Mouse (Mus musculus): ENCODE results near the gene Lrtm2. TPM values are rescaled to one million over a fixed set of nuclear protein-coding genes. Genes with fewer than 3 reads are reported as not detected.

Lrtm2 gene
- polyA plus RNA-seq, 1 experiment from 2014 or later = 0.05 TPM

- Histone ChIP-seq H3K4me2 (ENCODE audit: low read length) (no peak overlapping the region), H3K9ac (ENCODE audit: low read length) (no peak overlapping the region), H3K4me1 (ENCODE audit: control insufficient read depth in 2 of 2, insufficient read depth in 2 of 2, low read length in 2 of 2) (no peaks in the 10 kb centered on the region), H3K27me3 (ENCODE audit: control insufficient read depth, insufficient read depth, low read length) (peaks cover 5% of the 10 kb centered on the region; the same call in 1 of the 2 replicates), H3K36me3 (ENCODE audit: control insufficient read depth, insufficient read depth, low read length) (no peaks in the 10 kb centered on the region), H3K9me3 (ENCODE audit: control insufficient read depth, low read length) (no peaks in the 10 kb centered on the region), H3K4me3 (ENCODE audit: control insufficient read depth in 1 of 2, insufficient read depth in 1 of 2, low read depth in 1 of 2, low read length in 2 of 2) (no peak overlapping the region), H3K27ac (replicated peaks in 1 of 2; ENCODE audit: control insufficient read depth in 1 of 2, insufficient read depth in 1 of 2, low read depth in 2 of 2, low read length in 2 of 2) (no peak overlapping the region)
- 82% methylated on average over 3 of the region's 3 CpGs for WGBS
- ATAC-seq (ENCODE audit: insufficient number of reproducible peaks, insufficient read depth, low FRiP score, low read depth) = no peak
These were observed 6.7 kb upstream of the Lrtm2 start for GRCm38 (mm10) chr6:119337287-119337686.

GRCm38 (mm10) chr6:119336124-119336523, 5.6 kb upstream of the Lrtm2 start:
- 57% methylated on average over 7 of the region's 7 CpGs for WGBS
- Histone ChIP-seq H3K4me2 (ENCODE audit: low read length) (no peak overlapping the region), H3K27ac (replicated peaks in 1 of 2; ENCODE audit: control insufficient read depth in 1 of 2, insufficient read depth in 1 of 2, low read depth in 2 of 2, low read length in 2 of 2) (no peak overlapping the region), H3K27me3 (ENCODE audit: control insufficient read depth, insufficient read depth, low read length) (peaks cover 17% of the 10 kb centered on the region), H3K9me3 (ENCODE audit: control insufficient read depth, low read length) (no peaks in the 10 kb centered on the region), H3K4me3 (ENCODE audit: control insufficient read depth in 1 of 2, insufficient read depth in 1 of 2, low read depth in 1 of 2, low read length in 2 of 2) (no peak overlapping the region), H3K9ac (ENCODE audit: low read length) (no peak overlapping the region), H3K4me1 (ENCODE audit: control insufficient read depth in 2 of 2, insufficient read depth in 2 of 2, low read length in 2 of 2) (no peaks in the 10 kb centered on the region), H3K36me3 (ENCODE audit: control insufficient read depth, insufficient read depth, low read length) (no peaks in the 10 kb centered on the region)
- no peak for ATAC-seq (ENCODE audit: insufficient number of reproducible peaks, insufficient read depth, low FRiP score, low read depth)

- no peak for ATAC-seq (ENCODE audit: insufficient number of reproducible peaks, insufficient read depth, low FRiP score, low read depth)
- Histone ChIP-seq H3K4me2 (ENCODE audit: low read length) (no peak overlapping the region), H3K9ac (ENCODE audit: low read length) (no peak overlapping the region), H3K27me3 (ENCODE audit: control insufficient read depth, insufficient read depth, low read length) (peaks cover 39% of the 10 kb centered on the region), H3K9me3 (ENCODE audit: control insufficient read depth, low read length) (no peaks in the 10 kb centered on the region), H3K27ac (replicated peaks in 1 of 2; ENCODE audit: control insufficient read depth in 1 of 2, insufficient read depth in 1 of 2, low read depth in 2 of 2, low read length in 2 of 2) (no peak overlapping the region), H3K36me3 (ENCODE audit: control insufficient read depth, insufficient read depth, low read length) (no peaks in the 10 kb centered on the region), H3K4me1 (ENCODE audit: control insufficient read depth in 2 of 2, insufficient read depth in 2 of 2, low read length in 2 of 2) (peaks cover 7 to 15% of the 10 kb centered on the region in 2 experiments; a peak in 3 of 4 replicates), H3K4me3 (ENCODE audit: control insufficient read depth in 1 of 2, insufficient read depth in 1 of 2, low read depth in 1 of 2, low read length in 2 of 2) (no peak overlapping the region)
- 29% methylated on average over 3 of the region's 3 CpGs for WGBS
These were observed 3.3 kb upstream of the Lrtm2 start for GRCm38 (mm10) chr6:119333831-119334230.

GRCm38 (mm10) chr6:119333202-119333601, 2.6 kb upstream of the Lrtm2 start:
- 14% methylated on average over 3 of the region's 3 CpGs for WGBS
- Histone ChIP-seq H3K36me3 (ENCODE audit: control insufficient read depth, insufficient read depth, low read length) (no peaks in the 10 kb centered on the region), H3K9me3 (ENCODE audit: control insufficient read depth, low read length) (no peaks in the 10 kb centered on the region), H3K27me3 (ENCODE audit: control insufficient read depth, insufficient read depth, low read length) (peaks cover 42% of the 10 kb centered on the region), H3K27ac (replicated peaks in 1 of 2; ENCODE audit: control insufficient read depth in 1 of 2, insufficient read depth in 1 of 2, low read depth in 2 of 2, low read length in 2 of 2) (no peak overlapping the region), H3K4me2 (ENCODE audit: low read length) (no peak overlapping the region), H3K9ac (ENCODE audit: low read length) (no peak overlapping the region), H3K4me3 (ENCODE audit: control insufficient read depth in 1 of 2, insufficient read depth in 1 of 2, low read depth in 1 of 2, low read length in 2 of 2) (no peak overlapping the region), H3K4me1 (ENCODE audit: control insufficient read depth in 2 of 2, insufficient read depth in 2 of 2, low read length in 2 of 2) (peaks cover 7 to 17% of the 10 kb centered on the region in 2 experiments; a peak in 3 of 4 replicates)
- no peak for ATAC-seq (ENCODE audit: insufficient number of reproducible peaks, insufficient read depth, low FRiP score, low read depth)

GRCm38 (mm10) chr6:119332111-119332510, 1.5 kb upstream of the Lrtm2 start:
- WGBS = 15% methylated on average over 1 of the region's 1 CpGs
- peaks cover 53% of the 10 kb centered on the region for H3K27me3 ChIP-seq (ENCODE audit: control insufficient read depth, insufficient read depth, low read length)
- H3K4me1 ChIP-seq (ENCODE audit: control insufficient read depth in 2 of 2, insufficient read depth in 2 of 2, low read length in 2 of 2) = peaks cover 7 to 17% of the 10 kb centered on the region in 2 experiments; a peak in 3 of 4 replicates
- no peak overlapping the region for H3K9ac ChIP-seq (ENCODE audit: low read length)
- no peak overlapping the region for H3K27ac ChIP-seq (replicated peaks in 1 of 2; ENCODE audit: control insufficient read depth in 1 of 2, insufficient read depth in 1 of 2, low read depth in 2 of 2, low read length in 2 of 2)
- no peak overlapping the region for H3K4me2 ChIP-seq (ENCODE audit: low read length)
- no peaks in the 10 kb centered on the region for H3K36me3 ChIP-seq (ENCODE audit: control insufficient read depth, insufficient read depth, low read length)
- no peaks in the 10 kb centered on the region for H3K9me3 ChIP-seq (ENCODE audit: control insufficient read depth, low read length)
- ATAC-seq (ENCODE audit: insufficient number of reproducible peaks, insufficient read depth, low FRiP score, low read depth) = no peak
- H3K4me3 ChIP-seq (ENCODE audit: control insufficient read depth in 1 of 2, insufficient read depth in 1 of 2, low read depth in 1 of 2, low read length in 2 of 2) = no peak overlapping the region

GRCm38 (mm10) chr6:119329936-119330335, 630 bp downstream of the Lrtm2 start:
- Histone ChIP-seq H3K27me3 (ENCODE audit: control insufficient read depth, insufficient read depth, low read length) (peaks cover 72% of the 10 kb centered on the region), H3K27ac (replicated peaks in 1 of 2; ENCODE audit: control insufficient read depth in 1 of 2, insufficient read depth in 1 of 2, low read depth in 2 of 2, low read length in 2 of 2) (no peak overlapping the region), H3K4me2 (ENCODE audit: low read length) (peak overlapping the region; percentile 63), H3K36me3 (ENCODE audit: control insufficient read depth, insufficient read depth, low read length) (no peaks in the 10 kb centered on the region), H3K9me3 (ENCODE audit: control insufficient read depth, low read length) (no peaks in the 10 kb centered on the region), H3K4me1 (ENCODE audit: control insufficient read depth in 2 of 2, insufficient read depth in 2 of 2, low read length in 2 of 2) (peaks cover 7 to 17% of the 10 kb centered on the region in 2 experiments; a peak in 3 of 4 replicates), H3K4me3 (ENCODE audit: control insufficient read depth in 1 of 2, insufficient read depth in 1 of 2, low read depth in 1 of 2, low read length in 2 of 2) (0 out of 4 replicates have a peak overlapping the region, but pooled peaks of 1 of the 2 experiments have one; percentile 33), H3K9ac (ENCODE audit: low read length) (no peak overlapping the region)
- WGBS = 9% methylated on average over 6 of the region's 6 CpGs
- ATAC-seq (ENCODE audit: insufficient number of reproducible peaks, insufficient read depth, low FRiP score, low read depth) = no peak

- 2% methylated on average over 8 of the region's 8 CpGs for WGBS
- H3K9ac ChIP-seq (ENCODE audit: low read length) = no peak overlapping the region
- H3K4me3 ChIP-seq (ENCODE audit: control insufficient read depth in 1 of 2, insufficient read depth in 1 of 2, low read depth in 1 of 2, low read length in 2 of 2) = 0 out of 4 replicates have a peak overlapping the region, but pooled peaks of 1 of the 2 experiments have one; percentile 3
- peaks cover 7 to 17% of the 10 kb centered on the region in 2 experiments; a peak in 3 of 4 replicates for H3K4me1 ChIP-seq (ENCODE audit: control insufficient read depth in 2 of 2, insufficient read depth in 2 of 2, low read length in 2 of 2)
- peak; percentile 19; the same call in 1 of the 2 replicates for ATAC-seq (ENCODE audit: insufficient number of reproducible peaks, insufficient read depth, low FRiP score, low read depth)
- peak overlapping the region; percentile 27; the same call in 1 of the 2 replicates for H3K4me2 ChIP-seq (ENCODE audit: low read length)
- no peak overlapping the region for H3K27ac ChIP-seq (replicated peaks in 1 of 2; ENCODE audit: control insufficient read depth in 1 of 2, insufficient read depth in 1 of 2, low read depth in 2 of 2, low read length in 2 of 2)
- H3K9me3 ChIP-seq (ENCODE audit: control insufficient read depth, low read length) = no peaks in the 10 kb centered on the region
- H3K27me3 ChIP-seq (ENCODE audit: control insufficient read depth, insufficient read depth, low read length) = peaks cover 77% of the 10 kb centered on the region
- no peaks in the 10 kb centered on the region for H3K36me3 ChIP-seq (ENCODE audit: control insufficient read depth, insufficient read depth, low read length)
These were observed 1.3 kb downstream of the Lrtm2 start for GRCm38 (mm10) chr6:119329215-119329714.

Data from heart, embryonic 14.5 days (tissue).